Mouse (Mus musculus): Measurements from ENCODE around the gene Vmn1r131. TPM values are rescaled to one million over a fixed set of nuclear protein-coding genes. Genes with fewer than 3 reads are reported as not detected.

Vmn1r131 gene
- polyA plus RNA-seq (2014; fragmentation: Illumina TruSeq; extraction: RNeasy Lipid Tissue Mini Kit (QIAGEN cat#74804); ENCODE audit: low read depth, low replicate concordance), result not detected

GRCm38 (mm10) chr7:21545990-21546389, at the start of gene Vmn1r131:
Vmn1r131 (minus strand) TSS chr7:21546090.

GRCm38 (mm10) chr7:21511480-21511879, 34.4 kb downstream of the Vmn1r131 start, which contains the start of gene Vmn1r130:
Vmn1r130 (plus strand) TSS chr7:21511780.

Other genes with a start within 250 kb of the Vmn1r131 start
- gene Vmn1r126, start 244.6 kb downstream of the Vmn1r131 start, polyA plus RNA-seq (2014; fragmentation: Illumina TruSeq; extraction: RNeasy Lipid Tissue Mini Kit (QIAGEN cat#74804); ENCODE audit: low read depth, low replicate concordance), result not detected
- not detected for gene Vmn1r127, start 226.2 kb downstream of the Vmn1r131 start, polyA plus RNA-seq (2014; fragmentation: Illumina TruSeq; extraction: RNeasy Lipid Tissue Mini Kit (QIAGEN cat#74804); ENCODE audit: low read depth, low replicate concordance)
- not detected for gene Vmn1r128, start 196.7 kb downstream of the Vmn1r131 start, polyA plus RNA-seq (2014; fragmentation: Illumina TruSeq; extraction: RNeasy Lipid Tissue Mini Kit (QIAGEN cat#74804); ENCODE audit: low read depth, low replicate concordance)
- not detected for gene Vmn1r129, start 184.8 kb downstream of the Vmn1r131 start, polyA plus RNA-seq (2014; fragmentation: Illumina TruSeq; extraction: RNeasy Lipid Tissue Mini Kit (QIAGEN cat#74804); ENCODE audit: low read depth, low replicate concordance)
- gene Gm6882, start 113.3 kb downstream of the Vmn1r131 start, polyA plus RNA-seq (2014; fragmentation: Illumina TruSeq; extraction: RNeasy Lipid Tissue Mini Kit (QIAGEN cat#74804); ENCODE audit: low read depth, low replicate concordance), result not detected
- not detected for gene Vmn1r130, start 34.3 kb downstream of the Vmn1r131 start, polyA plus RNA-seq (2014; fragmentation: Illumina TruSeq; extraction: RNeasy Lipid Tissue Mini Kit (QIAGEN cat#74804); ENCODE audit: low read depth, low replicate concordance)
- gene Vmn1r132, start 68.0 kb upstream of the Vmn1r131 start, polyA plus RNA-seq (2014; fragmentation: Illumina TruSeq; extraction: RNeasy Lipid Tissue Mini Kit (QIAGEN cat#74804); ENCODE audit: low read depth, low replicate concordance), result not detected
- not detected for gene Gm4175, start 215.4 kb upstream of the Vmn1r131 start, polyA plus RNA-seq (2014; fragmentation: Illumina TruSeq; extraction: RNeasy Lipid Tissue Mini Kit (QIAGEN cat#74804); ENCODE audit: low read depth, low replicate concordance)